Mouse (Mus musculus) retina, postnatal 1 day (tissue): ENCODE data around the gene Olfr113.
"Not testable (repeated sequence)": the region's sequence is repeated elsewhere in the genome, so short reads cannot be mapped to it uniquely, and the experiment has no call there.

Experiments
- DNase-seq: peaks from one replicate; pipeline ENCODE4 v3.0.0-alpha.2; 2012

Gene Olfr113

DNA sequence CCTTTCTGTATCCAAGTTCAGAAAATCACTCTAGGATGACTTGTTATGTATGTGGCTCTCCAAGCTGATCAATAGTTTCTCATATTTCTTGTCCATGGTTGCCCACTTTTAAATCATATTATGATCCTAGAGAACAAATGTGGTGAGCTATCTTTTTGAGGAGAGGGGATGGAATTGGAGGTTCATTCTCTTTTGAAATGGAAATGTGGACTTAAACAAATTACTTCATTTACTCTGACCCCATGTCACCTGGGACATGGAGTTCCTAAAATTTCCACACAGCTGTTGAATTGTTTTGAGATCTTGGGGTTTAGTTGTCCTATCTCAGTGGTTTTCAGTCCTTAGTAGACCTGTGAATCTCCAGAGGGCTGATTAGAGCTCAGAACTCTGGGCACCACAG lies at the start of gene Olfr113:
Gene Olfr113, minus strand, starts transcription at position 101 of the 400 bp plus-strand sequence.
- no peak for DNase-seq

DNA sequence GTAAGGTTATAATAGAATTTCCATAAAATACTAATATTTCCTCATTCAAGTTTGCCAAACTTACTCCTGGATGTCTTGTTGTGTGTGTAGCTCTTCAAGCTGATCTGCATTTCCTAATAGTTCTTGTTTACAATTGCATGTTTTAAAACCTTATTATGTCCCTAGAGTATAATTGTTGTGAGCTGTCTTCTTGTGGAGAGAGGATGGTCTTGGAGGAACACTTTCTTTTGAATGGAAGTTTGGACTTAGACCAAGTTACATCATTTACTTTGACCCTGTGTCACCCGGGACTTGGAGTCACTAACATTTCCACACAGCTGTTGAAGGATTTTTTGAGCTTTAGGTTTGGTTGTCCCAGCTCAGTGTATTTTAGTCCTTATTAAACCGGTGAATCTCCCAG lies 49.5 kb upstream of the Olfr113 start, which contains the start of the genes Olfr115 and Olfr116:
Gene Olfr115, minus strand, starts transcription at position 101 of the 400 bp plus-strand sequence.
Gene Olfr116, minus strand, starts transcription at position 191 of the 400 bp plus-strand sequence.
- DNase-seq: no peak

DNA sequence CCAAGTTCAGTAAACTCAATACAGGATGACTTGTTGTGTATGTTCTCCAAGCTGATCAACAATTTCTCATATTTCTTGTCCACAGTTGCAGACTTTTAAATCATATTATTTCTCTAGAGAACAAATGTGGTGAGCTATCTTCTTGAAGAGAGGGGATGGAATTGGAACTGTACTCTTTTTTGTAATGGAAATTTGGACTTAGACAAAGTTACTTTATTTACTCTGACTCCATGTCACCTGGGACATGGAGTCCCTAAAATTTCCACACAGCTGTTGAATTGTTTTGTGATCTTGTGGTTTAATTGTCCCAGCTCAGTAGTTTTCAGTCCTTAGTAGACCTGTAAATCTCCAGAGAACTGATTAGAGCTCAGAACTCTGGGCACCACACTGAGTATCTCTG lies 15.2 kb upstream of the Olfr113 start, which contains the start of gene Olfr114:
Gene Olfr114, minus strand, starts transcription at position 101 of the 400 bp plus-strand sequence.
- no peak for DNase-seq

- DNase-seq: no peak
These were observed 8.1 kb downstream of the Olfr113 start, which contains the start of gene Olfr112 for GRCm38 (mm10) chr17:37569351-37569750. TSS of gene Olfr112 (minus strand) at chr17:37569451.

DNA sequence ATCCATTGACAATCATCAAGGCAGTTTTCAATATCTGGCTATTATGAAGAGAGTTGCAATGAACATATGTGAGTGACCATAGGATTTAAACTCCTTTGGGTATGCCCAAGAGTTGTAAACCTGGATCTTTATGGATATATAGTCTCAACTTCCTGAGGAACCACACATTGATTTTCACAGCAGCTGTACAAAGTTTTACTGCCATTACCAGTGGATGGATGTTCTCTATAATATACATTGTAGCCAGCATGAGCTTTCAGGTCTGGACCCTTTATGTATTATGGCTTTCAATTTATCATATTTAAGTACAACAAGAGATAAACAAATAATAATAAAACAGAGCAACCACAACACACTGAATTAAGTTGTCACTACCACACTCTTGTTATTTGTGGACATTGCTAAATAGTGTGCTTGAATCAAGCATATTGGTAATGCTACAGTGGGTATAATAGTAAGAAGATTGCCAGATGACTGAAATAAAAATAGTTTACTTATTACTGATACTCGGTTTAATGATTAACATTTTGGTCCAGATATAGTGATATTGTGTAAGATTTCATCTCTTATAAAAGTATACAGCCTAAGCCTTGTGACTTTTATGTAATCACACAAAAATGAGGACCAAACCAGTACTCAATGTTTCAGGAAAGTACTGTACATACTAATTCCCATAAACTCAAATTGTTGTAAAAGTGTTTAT lies 18.4 kb downstream of the Olfr113 start:
- no peak for DNase-seq

DNA sequence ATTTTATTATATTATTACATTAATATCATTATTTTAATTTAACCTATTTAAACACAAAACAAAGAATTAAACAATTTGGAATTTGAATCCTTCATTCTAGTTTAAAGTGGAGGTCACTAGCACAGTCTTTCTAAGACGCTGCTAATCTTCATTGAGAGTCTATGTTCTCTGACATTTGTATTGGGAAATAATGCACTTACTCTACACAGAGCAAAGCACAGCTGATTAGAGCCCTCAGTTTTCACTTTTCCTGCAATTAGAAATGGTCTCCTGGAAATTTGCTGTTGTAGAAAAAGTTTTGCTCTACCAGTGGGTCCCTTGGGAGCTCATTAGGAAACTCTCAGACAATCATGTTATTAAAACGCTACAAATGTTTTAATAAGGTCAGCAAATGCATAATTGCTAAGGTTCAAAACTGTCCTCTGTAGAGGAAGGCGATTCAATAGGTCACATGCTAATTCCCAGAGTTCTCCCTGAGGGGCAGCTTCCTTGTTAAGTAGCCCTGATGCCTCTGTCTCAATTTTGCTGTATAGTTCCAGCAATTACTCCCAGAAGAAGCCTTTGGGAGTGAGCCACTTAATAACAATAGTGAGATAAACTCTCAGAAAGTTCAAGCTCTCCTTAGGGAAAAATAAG lies 33.5 kb downstream of the Olfr113 start:
- DNase-seq: peak; percentile 0

DNA sequence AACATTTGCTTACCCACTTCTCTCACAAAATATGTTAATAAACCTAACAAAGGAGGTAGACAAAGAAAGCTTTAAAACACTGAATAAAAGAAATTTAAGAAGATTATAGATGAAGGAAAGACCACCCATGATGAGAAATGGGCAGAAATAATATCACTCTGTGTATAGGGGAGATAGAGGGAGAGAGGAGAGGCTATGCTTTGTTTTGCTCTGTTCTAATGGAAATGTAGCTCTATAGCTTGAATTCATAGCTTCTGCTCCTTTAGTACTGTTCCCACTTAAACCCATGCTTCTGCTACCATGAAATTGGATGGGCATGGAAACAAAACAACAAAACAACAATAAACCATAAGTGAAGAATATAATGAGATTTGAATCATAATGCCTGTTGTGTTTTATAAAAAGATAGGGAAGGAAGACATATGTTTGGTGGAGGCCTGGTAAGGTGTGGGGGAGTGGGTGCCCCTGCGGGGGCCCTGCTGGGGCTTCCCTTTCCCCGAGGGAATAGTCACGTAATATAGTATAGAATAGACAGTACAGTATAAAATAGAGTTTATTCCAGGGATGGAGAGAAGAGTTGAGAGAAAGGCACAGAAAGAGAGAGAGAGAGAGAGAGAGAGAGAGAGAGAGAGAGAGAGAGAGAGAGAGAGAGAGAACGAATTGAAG lies 35.9 kb downstream of the Olfr113 start:
- no peak for DNase-seq

DNA sequence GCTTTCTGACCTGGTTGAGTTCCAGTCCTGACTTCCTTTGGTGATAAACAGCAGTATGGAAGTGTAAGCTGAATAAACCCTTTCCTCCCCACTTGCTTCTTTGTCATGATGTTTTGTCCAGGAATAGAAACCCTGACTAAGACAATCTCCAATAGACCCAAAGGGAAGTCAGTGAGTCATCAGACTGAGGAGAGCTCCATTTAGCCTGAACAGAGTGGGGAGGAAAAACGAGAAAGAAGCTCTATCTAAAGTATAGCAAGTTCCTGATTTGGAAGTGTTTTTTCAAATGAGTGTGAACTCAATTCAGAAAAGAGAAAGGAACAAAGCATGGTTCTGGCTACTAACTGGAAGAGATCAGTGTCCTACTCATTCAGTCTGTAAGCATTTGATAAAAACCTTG lies 39.0 kb downstream of the Olfr113 start:
- not testable (repeated sequence) for DNase-seq

- no peak for DNase-seq
These were observed 42.3 kb downstream of the Olfr113 start for GRCm38 (mm10) chr17:37535173-37535572.

GRCm38 (mm10) chr17:37525427-37525826 lies 52.0 kb downstream of the Olfr113 start:
- DNase-seq: not testable (repeated sequence)

GRCm38 (mm10) chr17:37524612-37525011 lies 52.9 kb downstream of the Olfr113 start:
- DNase-seq: not testable (repeated sequence)
